Mouse (Mus musculus) liver, adult 2 months (tissue): Measurements from ENCODE around the gene Rps8. TPM values are rescaled to one million over a fixed set of nuclear protein-coding genes. Genes with fewer than 3 reads are reported as not detected.
A peak's percentile ranks its signal among the peaks of the same experiment; 100 is the strongest.

Source experiments
- DNase-seq: peaks from one replicate; pipeline ENCODE4 v3.0.0-alpha.2; 2011; ENCODE audit warnings: low read depth, low spot score; ENCODE audit errors: extremely low read depth
- H3K27ac ChIP-seq: fragments of 200-500 bp; replicated peaks from 2 replicates; pipeline ENCODE4 v1.5.1; 2012; ENCODE audit warnings: low read depth, mild to moderate bottlenecking, control low read depth, inconsistent platforms, low read length; ENCODE audit not compliant: insufficient read depth
- H3K27me3 ChIP-seq: fragments of 200-500 bp; 2 replicates; pipeline ENCODE4 v1.6.1; 2012; ENCODE audit warnings: mild to moderate bottlenecking, moderate library complexity, low read length, inconsistent platforms; ENCODE audit not compliant: control insufficient read depth, insufficient read depth
- H3K36me3 ChIP-seq: fragments of 200-500 bp; 2 replicates; pipeline ENCODE4 v1.6.1; 2012; ENCODE audit warnings: low read length, inconsistent platforms; ENCODE audit not compliant: control insufficient read depth, insufficient read depth
- H3K4me1 ChIP-seq: fragments of 200-500 bp; 2 replicates; pipeline ENCODE4 v1.6.1; 2011; ENCODE audit warnings: low read length; ENCODE audit not compliant: control insufficient read depth, insufficient read depth
- H3K4me3 ChIP-seq: fragments of 200-500 bp; 2 replicates; pipeline ENCODE4 v1.5.1; 2011; ENCODE audit warnings: low read depth, mild to moderate bottlenecking, control low read depth, low read length, moderate library complexity; ENCODE audit not compliant: insufficient read depth
- H3K79me2 ChIP-seq: fragments of 200-500 bp; 2 replicates; pipeline ENCODE4 v1.6.1; 2012; ENCODE audit warnings: inconsistent platforms, mild to moderate bottlenecking, low read length, moderate library complexity; ENCODE audit not compliant: control insufficient read depth, insufficient read depth
- H3K9ac ChIP-seq: fragments of 200-500 bp; 2 replicates; pipeline ENCODE4 v1.6.1; 2012; ENCODE audit warnings: low read depth, mild to moderate bottlenecking, control low read depth, inconsistent platforms, low read length
- CTCF ChIP-seq: fragments of 200-500 bp; IDR thresholded peaks from 2 replicates; pipeline ENCODE4 v1.5.1; 2011; ENCODE audit warnings: low read depth, low read length, control low read depth
- POLR2A ChIP-seq: fragments of 200-500 bp; IDR thresholded peaks from 2 replicates; pipeline ENCODE4 v1.6.1; 2011; ENCODE audit warnings: low read length, control low read depth; ENCODE audit not compliant: insufficient read depth; ENCODE audit errors: extremely low read depth
- WGBS: fragments of 180-500 bp; shearing (Covaris S2); methylation state at CpG from one replicate; pipeline ENCODE4 v1.1.7; 2018; 5-methylcytosine and 5-hydroxymethylcytosine counted together
- polyA plus RNA-seq: library from polyadenylated mRNA; depleted of rRNA; stranded (reverse); fragments of >200 nt; gene quantifications from 2 replicates; pipeline ENCODE4 v1.2.3, GENCODE M21; 2012
- total RNA-seq: library from RNA; depleted of rRNA; stranded (reverse); fragments of >200 nt; gene quantifications from 2 replicates; pipeline ENCODE4 v1.2.3, GENCODE M21; 2014

The Rps8 gene
- total and polyA plus RNA-seq, 2 experiments, result 370 to 449 TPM

DNA sequence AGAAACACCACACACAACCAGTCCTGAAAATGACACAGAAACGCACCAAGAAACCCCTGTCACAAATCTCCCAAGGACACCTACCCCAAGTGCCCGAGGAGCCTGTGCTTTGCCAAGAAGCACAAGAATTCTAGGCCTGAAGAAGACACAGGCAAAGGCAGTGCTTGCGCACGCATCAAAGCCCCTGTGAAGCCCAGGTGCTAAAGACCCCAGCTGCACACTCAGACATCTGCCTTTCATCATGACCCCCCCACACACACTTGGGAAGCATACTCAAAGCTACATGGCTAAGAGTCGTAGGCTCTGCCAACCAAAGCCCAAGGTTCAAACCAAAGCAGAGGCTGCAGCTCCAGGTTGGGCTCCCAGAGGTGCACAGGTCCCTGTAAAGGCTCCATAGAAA is 40.5 kb downstream of the Rps8 start:
- no peak for DNase-seq
- TF ChIP-seq CTCF, result no peak
- TF ChIP-seq POLR2A, result no peak
- 85% methylated on average over 5 of the region's 5 CpGs for WGBS
- no peaks in the 10 kb centered on the region for H3K4me1 ChIP-seq
- H3K27me3 ChIP-seq, result no peaks in the 10 kb centered on the region
- no peak overlapping the region for H3K4me3 ChIP-seq
- H3K9ac ChIP-seq, result no peak overlapping the region
- H3K79me2 ChIP-seq, result no peaks in the 10 kb centered on the region
- no peaks in the 10 kb centered on the region for H3K36me3 ChIP-seq
- no peak overlapping the region for H3K27ac ChIP-seq

DNA sequence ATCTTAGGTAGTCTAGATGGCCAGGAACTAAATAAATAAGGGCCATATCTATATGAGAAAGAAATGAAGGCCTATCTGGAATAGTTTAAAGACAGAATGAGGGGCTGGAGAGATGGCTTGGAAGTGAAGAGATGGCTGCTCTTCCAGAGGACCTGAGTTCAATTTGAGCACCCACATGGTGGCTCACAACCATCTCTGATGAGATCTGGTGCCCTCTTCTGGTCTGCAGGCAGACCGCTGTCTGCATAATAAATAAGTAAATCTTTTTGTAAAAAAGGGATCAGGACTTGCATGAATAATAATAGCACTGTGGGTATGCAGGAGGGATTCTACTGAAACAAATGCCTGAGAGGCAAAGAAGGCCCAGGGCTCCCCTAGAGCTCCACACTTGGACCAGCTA is 42.8 kb downstream of the Rps8 start:
- no peak overlapping the region for H3K4me3 ChIP-seq
- 100% methylated on average over 1 of the region's 1 CpGs for WGBS
- DNase-seq, result no peak

DNA sequence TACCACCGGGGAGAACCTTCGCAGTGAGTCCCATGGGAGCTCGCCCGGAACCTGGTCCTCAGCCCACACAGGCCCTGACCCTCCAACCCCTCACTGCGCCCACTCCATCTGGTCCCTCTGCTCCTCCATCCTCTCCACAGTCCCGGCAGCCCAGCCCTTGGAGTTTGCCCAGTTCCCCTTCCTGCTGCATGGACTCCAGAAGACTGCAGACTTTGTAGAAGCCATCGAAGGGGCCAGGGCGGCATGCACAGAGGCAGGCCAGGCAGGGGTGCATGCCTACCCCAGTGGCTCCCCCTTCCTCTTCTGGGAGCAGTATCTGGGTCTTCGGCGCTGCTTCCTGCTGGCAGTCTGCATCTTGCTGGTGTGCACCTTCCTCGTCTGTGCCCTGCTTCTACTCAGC is 45.1 kb downstream of the Rps8 start:
- WGBS, result 95% methylated on average over 11 of the region's 11 CpGs
- H3K36me3 ChIP-seq, result no peaks in the 10 kb centered on the region

More for the DNA sequence above, 42.8 kb downstream of the Rps8 start:
- Histone ChIP-seq H3K79me2 (no peaks in the 10 kb centered on the region), H3K27me3 (no peaks in the 10 kb centered on the region), H3K9ac (no peak overlapping the region), H3K27ac (no peak overlapping the region), H3K36me3 (no peaks in the 10 kb centered on the region), H3K4me1 (no peaks in the 10 kb centered on the region)
- no peak for TF ChIP-seq POLR2A
- 0 out of 2 replicates have a peak, but pooled peaks have one; percentile 0 for TF ChIP-seq CTCF

DNA sequence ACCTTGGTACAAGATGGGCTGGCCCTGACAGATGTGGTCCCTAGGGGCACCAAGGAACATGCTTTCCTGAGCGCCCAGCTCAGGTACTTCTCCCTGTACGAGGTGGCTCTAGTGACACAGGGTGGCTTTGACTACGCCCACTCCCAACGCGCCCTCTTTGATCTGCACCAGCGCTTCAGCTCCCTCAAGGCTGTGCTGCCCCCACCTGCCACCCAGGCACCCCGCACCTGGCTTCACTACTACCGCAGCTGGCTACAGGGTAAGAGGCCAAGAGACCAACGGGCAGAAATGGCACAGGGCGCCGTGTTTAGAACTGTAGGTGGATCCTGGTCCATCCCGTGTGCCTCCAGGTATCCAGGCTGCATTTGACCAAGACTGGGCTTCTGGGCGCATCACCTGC is 45.8 kb downstream of the Rps8 start:
- no peaks in the 10 kb centered on the region for H3K79me2 ChIP-seq
- no peak overlapping the region for H3K27ac ChIP-seq
- DNase-seq, result no peak
- H3K27me3 ChIP-seq, result no peaks in the 10 kb centered on the region
- no peaks in the 10 kb centered on the region for H3K36me3 ChIP-seq
- no peak overlapping the region for H3K4me3 ChIP-seq
- H3K4me1 ChIP-seq, result no peaks in the 10 kb centered on the region
- 88% methylated on average over 13 of the region's 13 CpGs for WGBS
- no peak overlapping the region for H3K9ac ChIP-seq
- TF ChIP-seq POLR2A, result no peak
- no peak for TF ChIP-seq CTCF

More for the DNA sequence above, 45.1 kb downstream of the Rps8 start:
- DNase-seq, result no peak
- H3K27ac ChIP-seq, result no peak overlapping the region
- no peaks in the 10 kb centered on the region for H3K27me3 ChIP-seq
- no peak overlapping the region for H3K4me3 ChIP-seq
- H3K4me1 ChIP-seq, result no peaks in the 10 kb centered on the region
- no peak for TF ChIP-seq POLR2A
- no peak overlapping the region for H3K9ac ChIP-seq
- no peaks in the 10 kb centered on the region for H3K79me2 ChIP-seq

DNA sequence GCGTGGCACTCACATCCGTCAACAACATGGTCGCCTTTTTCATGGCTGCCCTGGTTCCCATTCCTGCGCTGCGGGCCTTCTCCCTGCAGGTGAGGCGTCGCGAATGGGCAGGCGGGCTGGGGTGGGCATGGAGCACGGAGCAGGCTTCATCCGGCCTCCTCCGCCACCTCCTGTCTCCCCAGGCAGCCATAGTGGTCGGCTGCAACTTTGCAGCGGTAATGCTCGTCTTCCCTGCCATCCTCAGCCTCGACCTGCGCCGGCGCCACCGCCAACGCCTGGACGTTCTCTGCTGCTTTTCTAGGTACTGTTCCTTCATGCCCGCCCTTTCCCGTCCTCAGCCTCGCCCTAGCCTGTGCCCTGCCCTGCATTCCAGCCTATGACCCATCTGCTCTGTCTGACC is 46.7 kb downstream of the Rps8 start:
- DNase-seq, result no peak
- no peak overlapping the region for H3K27ac ChIP-seq
- no peaks in the 10 kb centered on the region for H3K27me3 ChIP-seq
- no peak overlapping the region for H3K4me3 ChIP-seq
- H3K79me2 ChIP-seq, result no peaks in the 10 kb centered on the region
- 98% methylated on average over 25 of the region's 25 CpGs for WGBS
- TF ChIP-seq POLR2A, result no peak
- H3K4me1 ChIP-seq, result no peaks in the 10 kb centered on the region
- no peak overlapping the region for H3K9ac ChIP-seq
- no peaks in the 10 kb centered on the region for H3K36me3 ChIP-seq

DNA sequence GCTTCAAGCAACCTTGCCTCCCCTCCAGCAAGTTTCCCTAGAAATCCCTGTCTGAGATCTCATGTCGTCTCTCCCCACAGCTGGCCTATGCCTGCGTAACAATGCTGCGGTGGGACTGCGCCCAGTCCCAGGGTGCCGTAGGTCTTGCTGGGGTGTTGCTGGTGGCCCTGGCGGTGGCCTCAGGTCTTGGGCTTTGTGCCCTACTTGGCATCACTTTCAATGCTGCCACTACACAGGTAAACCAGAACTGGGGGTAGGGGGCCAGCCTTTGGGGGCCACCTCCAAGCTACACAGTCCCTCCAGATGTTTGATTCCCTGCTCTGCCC is 47.6 kb downstream of the Rps8 start:
- Histone ChIP-seq H3K9ac (no peak overlapping the region), H3K4me1 (no peaks in the 10 kb centered on the region), H3K36me3 (no peaks in the 10 kb centered on the region), H3K27ac (no peak overlapping the region), H3K4me3 (no peak overlapping the region), H3K79me2 (no peaks in the 10 kb centered on the region), H3K27me3 (no peaks in the 10 kb centered on the region)
- no peak for TF ChIP-seq CTCF
- TF ChIP-seq POLR2A, result no peak
- 99% methylated on average over 6 of the region's 6 CpGs for WGBS
- DNase-seq, result no peak
